Mouse (Mus musculus) heart, embryonic 15.5 days (tissue): ENCODE results near the gene Fmnl2. TPM values are rescaled to one million over a fixed set of nuclear protein-coding genes. Genes with fewer than 3 reads are reported as not detected.

Source experiments
- ATAC-seq: fragments of 200-750 bp; cut with Nextera tagmentation; replicated peaks from 2 replicates; pipeline ENCODE4 v1.8.0; 2017; ENCODE audit warnings: low read depth, moderate TSS enrichment; ENCODE audit not compliant: insufficient number of reproducible peaks, insufficient read depth, low FRiP score
- H3K27ac ChIP-seq: fragments of 300-500 bp; sonication (generic); 2 replicates; pipeline ENCODE4 v1.5.1; 2015; ENCODE audit warnings: mild to moderate bottlenecking, inconsistent platforms
- H3K27me3 ChIP-seq: fragments of 300-500 bp; sonication (generic); 2 replicates; pipeline ENCODE4 v1.6.1; 2015; ENCODE audit warnings: inconsistent platforms
- H3K36me3 ChIP-seq: fragments of 300-500 bp; sonication (generic); 2 replicates; pipeline ENCODE4 v1.6.1; 2015; ENCODE audit warnings: mild to moderate bottlenecking, inconsistent platforms
- H3K4me1 ChIP-seq: fragments of 300-500 bp; sonication (generic); replicated peaks from 2 replicates; pipeline ENCODE4 v1.6.1; 2015; ENCODE audit warnings: inconsistent platforms
- H3K4me2 ChIP-seq: fragments of 300-500 bp; sonication (generic); 2 replicates; pipeline ENCODE4 v1.6.1; 2015; ENCODE audit warnings: inconsistent platforms, mild to moderate bottlenecking, moderate library complexity
- H3K4me3 ChIP-seq: fragments of 300-500 bp; sonication (generic); 2 replicates; pipeline ENCODE4 v1.5.1; 2015; ENCODE audit warnings: mild to moderate bottlenecking, inconsistent platforms
- H3K9ac ChIP-seq: fragments of 300-500 bp; sonication (generic); 2 replicates; pipeline ENCODE4 v1.6.1; 2015; ENCODE audit warnings: mild to moderate bottlenecking, inconsistent platforms
- H3K9me3 ChIP-seq: fragments of 300-500 bp; sonication (generic); replicated peaks from 2 replicates; pipeline ENCODE4 v1.6.1; 2016; ENCODE audit warnings: inconsistent platforms
- WGBS: fragments of 180-500 bp; shearing (Covaris S2); methylation state at CpG from one replicate; pipeline ENCODE4 v1.1.7; 2015; ENCODE audit warnings: mixed read lengths; 5-methylcytosine and 5-hydroxymethylcytosine counted together
- polyA plus RNA-seq: library from polyadenylated mRNA; unstranded; fragments of >200 nt; fragmentation: Nextera tagmentation; extraction: Ambion mirVana; gene quantifications from 2 replicates; pipeline ENCODE4 v1.2.1, GENCODE M21; 2015

The Fmnl2 gene
- polyA plus RNA-seq, 1 experiment from 2014 or later, result 1.0 TPM

GRCm38 (mm10) chr2:52843861-52844260, 13.8 kb upstream of the Fmnl2 start:
- WGBS, result 87% methylated on average over 2 of the region's 2 CpGs
- H3K27ac ChIP-seq, result no peak overlapping the region
- H3K9me3 ChIP-seq, result no peaks in the 10 kb centered on the region
- H3K4me3 ChIP-seq, result no peak overlapping the region
- H3K4me1 ChIP-seq, result no peaks in the 10 kb centered on the region
- no peak for ATAC-seq
- H3K9ac ChIP-seq, result no peak overlapping the region
- no peaks in the 10 kb centered on the region for H3K36me3 ChIP-seq
- H3K4me2 ChIP-seq, result no peak overlapping the region
- peaks cover 4% of the 10 kb centered on the region; the same call in 1 of the 2 replicates for H3K27me3 ChIP-seq

GRCm38 (mm10) chr2:52844936-52845752, 12.5 kb upstream of the Fmnl2 start:
- H3K9ac ChIP-seq, result no peak overlapping the region
- WGBS, result 56% methylated on average over 14 of the region's 14 CpGs
- ATAC-seq, result no peak

GRCm38 (mm10) chr2:52846506-52846905, 11.2 kb upstream of the Fmnl2 start:
- no peak overlapping the region for H3K9ac ChIP-seq
- no peak for ATAC-seq
- H3K9me3 ChIP-seq, result no peaks in the 10 kb centered on the region
- WGBS, result 64% methylated on average over 3 of the region's 3 CpGs
- no peaks in the 10 kb centered on the region for H3K4me1 ChIP-seq
- no peak overlapping the region for H3K4me3 ChIP-seq
- no peak overlapping the region for H3K27ac ChIP-seq
- H3K27me3 ChIP-seq, result peaks cover 4% of the 10 kb centered on the region; the same call in 1 of the 2 replicates
- no peak overlapping the region for H3K4me2 ChIP-seq
- no peaks in the 10 kb centered on the region for H3K36me3 ChIP-seq

More at GRCm38 (mm10) chr2:52844936-52845752, 12.5 kb upstream of the Fmnl2 start:
- no peaks in the 10 kb centered on the region for H3K9me3 ChIP-seq
- H3K4me3 ChIP-seq, result no peak overlapping the region
- peaks cover 4% of the 10 kb centered on the region; the same call in 1 of the 2 replicates for H3K27me3 ChIP-seq
- no peak overlapping the region for H3K4me2 ChIP-seq
- H3K36me3 ChIP-seq, result no peaks in the 10 kb centered on the region
- no peaks in the 10 kb centered on the region for H3K4me1 ChIP-seq
- no peak overlapping the region for H3K27ac ChIP-seq

GRCm38 (mm10) chr2:52849092-52849491, 8.6 kb upstream of the Fmnl2 start:
- Histone ChIP-seq H3K4me1 (no peaks in the 10 kb centered on the region), H3K9me3 (no peaks in the 10 kb centered on the region), H3K9ac (no peak overlapping the region), H3K36me3 (no peaks in the 10 kb centered on the region), H3K27ac (no peak overlapping the region), H3K4me3 (no peak overlapping the region), H3K27me3 (peaks cover 4% of the 10 kb centered on the region; the same call in 1 of the 2 replicates), H3K4me2 (no peak overlapping the region)
- WGBS, result 68% methylated on average over 3 of the region's 3 CpGs
- ATAC-seq, result no peak

GRCm38 (mm10) chr2:52858529-52859465, 1.1 kb downstream of the Fmnl2 start:
- H3K4me2 ChIP-seq, result peak overlapping the region; percentile 99
- no peak overlapping the region for H3K27ac ChIP-seq
- H3K9me3 ChIP-seq, result no peaks in the 10 kb centered on the region
- H3K9ac ChIP-seq, result peak overlapping the region; percentile 87
- H3K27me3 ChIP-seq, result 0 out of 2 replicates have a peak, but pooled peaks cover 3% of the 10 kb centered on the region
- H3K36me3 ChIP-seq, result no peaks in the 10 kb centered on the region
- ATAC-seq, result peak; percentile 28
- WGBS, result under 1% methylated on average over 44 of the region's 46 CpGs
- peak overlapping the region; percentile 89 for H3K4me3 ChIP-seq
- H3K4me1 ChIP-seq, result peaks cover 10% of the 10 kb centered on the region

GRCm38 (mm10) chr2:52859466-52859840, 1.8 kb downstream of the Fmnl2 start:
- Histone ChIP-seq H3K27ac (no peak overlapping the region), H3K4me3 (peak overlapping the region; percentile 89), H3K4me1 (peaks cover 10% of the 10 kb centered on the region), H3K4me2 (peak overlapping the region; percentile 99), H3K27me3 (0 out of 2 replicates have a peak, but pooled peaks cover 3% of the 10 kb centered on the region), H3K36me3 (no peaks in the 10 kb centered on the region), H3K9ac (no peak overlapping the region), H3K9me3 (no peaks in the 10 kb centered on the region)
- 36% methylated on average over 7 of the region's 7 CpGs for WGBS
- no peak for ATAC-seq

GRCm38 (mm10) chr2:52860111-52860775, 2.6 kb downstream of the Fmnl2 start:
- Histone ChIP-seq H3K9ac (no peak overlapping the region), H3K4me3 (no peak overlapping the region), H3K36me3 (no peaks in the 10 kb centered on the region), H3K4me1 (peaks cover 10% of the 10 kb centered on the region), H3K27ac (no peak overlapping the region), H3K9me3 (no peaks in the 10 kb centered on the region), H3K4me2 (peak overlapping the region; percentile 2; the same call in 1 of the 2 replicates), H3K27me3 (0 out of 2 replicates have a peak, but pooled peaks cover 3% of the 10 kb centered on the region)
- 56% methylated on average over 8 of the region's 8 CpGs for WGBS
- no peak for ATAC-seq

- no peak overlapping the region for H3K27ac ChIP-seq
- whole genome bisulfite sequencing, result 84% methylated on average over 9 of the region's 9 CpGs
- H3K36me3 ChIP-seq, result no peaks in the 10 kb centered on the region
- peaks cover 9% of the 10 kb centered on the region for H3K4me1 ChIP-seq
- no peaks in the 10 kb centered on the region for H3K9me3 ChIP-seq
- H3K27me3 ChIP-seq, result 0 out of 2 replicates have a peak, but pooled peaks cover 3% of the 10 kb centered on the region
- no peak overlapping the region for H3K9ac ChIP-seq
- no peak overlapping the region for H3K4me2 ChIP-seq
- H3K4me3 ChIP-seq, result no peak overlapping the region
- no peak for ATAC-seq
Measured at GRCm38 (mm10) chr2:52862046-52862759, 4.5 kb downstream of the Fmnl2 start.

GRCm38 (mm10) chr2:52862760-52863124, 5.1 kb downstream of the Fmnl2 start:
- no peak overlapping the region for H3K4me2 ChIP-seq
- H3K27me3 ChIP-seq, result 0 out of 2 replicates have a peak, but pooled peaks cover 3% of the 10 kb centered on the region
- no peaks in the 10 kb centered on the region for H3K36me3 ChIP-seq
- H3K9me3 ChIP-seq, result no peaks in the 10 kb centered on the region
- no peak overlapping the region for H3K9ac ChIP-seq
- peaks cover 8% of the 10 kb centered on the region for H3K4me1 ChIP-seq
- H3K4me3 ChIP-seq, result no peak overlapping the region
- ATAC-seq, result no peak
- 70% methylated on average over 4 of the region's 4 CpGs for WGBS
- no peak overlapping the region for H3K27ac ChIP-seq

GRCm38 (mm10) chr2:52864635-52865034, 7.0 kb downstream of the Fmnl2 start:
- H3K36me3 ChIP-seq, result no peaks in the 10 kb centered on the region
- H3K27ac ChIP-seq, result no peak overlapping the region
- no peak overlapping the region for H3K4me2 ChIP-seq
- H3K27me3 ChIP-seq, result 0 out of 2 replicates have a peak, but pooled peaks cover 3% of the 10 kb centered on the region
- H3K9me3 ChIP-seq, result no peaks in the 10 kb centered on the region
- H3K9ac ChIP-seq, result no peak overlapping the region
- WGBS, result 88% methylated on average over 7 of the region's 7 CpGs
- ATAC-seq, result no peak
- peaks cover under 1% of the 10 kb centered on the region for H3K4me1 ChIP-seq
- no peak overlapping the region for H3K4me3 ChIP-seq
